Mouse (Mus musculus) ES-Bruce4 (cell line): ENCODE measurements at regions not wholly inside any gene's neighbourhood (a gene's known extent, or its start where the extent isn't known, plus 50 kb on each side); places are given as distances from the start of the nearest gene placed in this dataset.

ENCODE experiments used
- H3K27ac ChIP-seq: 2 replicates; pipeline ENCODE4 v1.5.1; 2012; ENCODE audit warnings: low read length, inconsistent platforms; ENCODE audit not compliant: insufficient read depth
- H3K27me3 ChIP-seq: 2 replicates; pipeline ENCODE4 v1.6.1; 2012; ENCODE audit warnings: mild to moderate bottlenecking, low read length, inconsistent platforms; ENCODE audit not compliant: control insufficient read depth, poor library complexity, insufficient read depth, severe bottlenecking
- H3K36me3 ChIP-seq: 2 replicates; pipeline ENCODE4 v1.6.1; 2012; ENCODE audit warnings: inconsistent platforms, mild to moderate bottlenecking, low read length, moderate library complexity; ENCODE audit not compliant: control insufficient read depth, poor library complexity, insufficient read depth, severe bottlenecking
- H3K4me1 ChIP-seq: one replicate; pipeline ENCODE4 v1.8.1; 2011; ENCODE audit warnings: low read length; ENCODE audit not compliant: control insufficient read depth, insufficient read depth
- H3K4me3 ChIP-seq: 2 replicates; pipeline ENCODE4 v1.5.1; 2011; ENCODE audit warnings: low read depth, mild to moderate bottlenecking, low read length
- H3K9ac ChIP-seq: 2 replicates; pipeline ENCODE4 v1.6.1; 2012; ENCODE audit warnings: low read depth, mild to moderate bottlenecking, inconsistent platforms; ENCODE audit not compliant: poor library complexity, severe bottlenecking
- H3K9me3 ChIP-seq: replicated peaks from 2 replicates; pipeline ENCODE4 v1.6.1; 2012; ENCODE audit warnings: mild to moderate bottlenecking, low read length, inconsistent platforms; ENCODE audit not compliant: control insufficient read depth, poor library complexity, insufficient read depth, severe bottlenecking
- CTCF ChIP-seq: IDR thresholded peaks from one replicate; pipeline ENCODE4 v1.8.1; 2011; ENCODE audit warnings: low read depth, low read length
- EP300 ChIP-seq: IDR thresholded peaks from 2 replicates; pipeline ENCODE4 v1.6.1; 2011; ENCODE audit warnings: low read depth, low read length; ENCODE audit not compliant: insufficient read depth
- POLR2A ChIP-seq: IDR thresholded peaks from one replicate; pipeline ENCODE4 v1.8.1; 2011; ENCODE audit warnings: low read length; ENCODE audit not compliant: insufficient read depth

DNA sequence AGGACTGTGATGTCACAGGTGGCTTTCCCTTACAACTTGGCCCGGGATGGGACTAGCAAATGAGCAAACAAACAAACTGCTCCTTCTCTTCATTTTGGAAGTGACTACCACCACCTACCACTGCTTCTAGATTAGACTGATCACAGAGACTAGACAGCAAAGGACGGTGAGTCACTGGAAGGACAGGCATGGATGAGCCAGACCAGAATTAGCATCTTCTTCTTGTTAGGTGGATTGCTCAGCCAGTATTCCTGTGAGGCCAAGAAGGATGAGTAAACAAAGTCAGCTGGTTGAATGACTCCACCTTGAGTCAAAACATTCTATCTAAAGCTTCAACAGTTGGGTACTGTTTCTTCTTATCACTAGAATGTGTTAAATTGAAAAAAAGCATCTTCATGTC is 385.1 kb upstream of the Mon1b start:
- no peaks in the 10 kb centered on the region for H3K36me3 ChIP-seq
- no peaks in the 10 kb centered on the region for H3K9me3 ChIP-seq
- no peaks in the 10 kb centered on the region for H3K27me3 ChIP-seq
- H3K9ac ChIP-seq, result no peak overlapping the region
- no peak overlapping the region for H3K4me3 ChIP-seq
- TF ChIP-seq POLR2A, result no peak
- TF ChIP-seq CTCF, result no peak
- no peak for TF ChIP-seq EP300
- H3K27ac ChIP-seq, result no peak overlapping the region
- no peaks in the 10 kb centered on the region for H3K4me1 ChIP-seq

DNA sequence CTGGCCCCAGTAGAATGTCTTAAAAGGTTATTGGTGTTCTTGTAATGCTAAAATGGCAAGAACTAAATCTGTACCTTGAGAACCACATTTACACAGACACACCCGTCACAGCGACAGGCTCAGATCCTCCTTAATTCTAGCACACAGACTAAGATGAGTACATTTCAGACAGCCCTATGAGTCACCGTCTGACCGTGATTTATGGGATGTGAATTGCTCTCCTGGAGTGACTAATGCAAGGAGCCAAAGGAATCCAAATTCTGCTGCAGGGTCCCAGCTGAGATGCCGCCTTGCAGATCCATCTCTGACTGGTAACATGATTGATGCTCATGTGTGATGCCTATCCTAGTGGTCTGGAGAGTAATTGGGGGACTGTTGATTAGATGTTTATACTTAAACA is 381.3 kb upstream of the Mon1b start:
- H3K4me1 ChIP-seq, result no peaks in the 10 kb centered on the region
- H3K27ac ChIP-seq, result no peak overlapping the region
- H3K9me3 ChIP-seq, result no peaks in the 10 kb centered on the region
- H3K27me3 ChIP-seq, result no peaks in the 10 kb centered on the region
- no peaks in the 10 kb centered on the region for H3K36me3 ChIP-seq
- H3K9ac ChIP-seq, result no peak overlapping the region
- H3K4me3 ChIP-seq, result no peak overlapping the region
- TF ChIP-seq EP300 (no peak), POLR2A (no peak), CTCF (no peak)

DNA sequence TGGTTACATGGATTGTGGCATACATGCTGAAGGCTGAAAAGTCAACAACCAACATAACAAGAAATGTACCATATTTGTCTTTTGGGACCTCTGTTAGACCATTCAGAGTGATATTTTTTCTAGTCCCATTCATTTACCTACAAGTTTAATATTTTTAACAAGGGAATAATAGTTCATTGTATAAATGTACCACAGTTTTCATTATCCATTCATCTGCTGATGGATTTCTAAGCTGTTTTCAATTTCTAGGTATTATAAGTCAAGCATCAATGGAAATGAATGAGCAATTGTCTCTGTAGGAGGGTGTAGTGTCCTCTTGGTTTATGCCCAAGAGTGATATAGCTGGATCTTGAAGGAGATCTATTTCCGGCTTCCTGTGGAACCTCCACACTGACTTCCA is 375.9 kb upstream of the Mon1b start:
- Histone ChIP-seq H3K4me3 (no peak overlapping the region), H3K9ac (no peak overlapping the region), H3K4me1 (no peaks in the 10 kb centered on the region), H3K27me3 (no peaks in the 10 kb centered on the region), H3K9me3 (no peaks in the 10 kb centered on the region), H3K27ac (no peak overlapping the region), H3K36me3 (no peaks in the 10 kb centered on the region)
- no peak for TF ChIP-seq POLR2A
- no peak for TF ChIP-seq EP300
- no peak for TF ChIP-seq CTCF

DNA sequence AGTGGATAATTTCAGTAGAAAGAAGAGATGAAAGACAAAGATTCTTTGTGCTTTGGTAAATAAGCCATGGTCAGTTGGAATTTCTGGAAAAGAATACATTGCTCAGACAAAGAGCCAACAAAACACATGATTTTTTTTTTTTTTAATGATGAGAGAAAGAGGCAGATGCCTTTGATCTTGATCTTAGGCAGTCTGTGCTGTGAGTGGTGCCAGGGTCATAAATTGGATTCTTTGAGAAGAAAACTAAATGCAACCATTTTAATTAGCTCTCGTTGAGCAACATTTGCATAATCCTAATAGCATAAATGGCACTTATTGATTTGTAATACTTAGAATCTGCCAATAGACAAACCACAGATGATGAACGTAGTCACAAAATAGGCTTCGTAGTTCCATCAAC is 372.1 kb upstream of the Mon1b start:
- H3K36me3 ChIP-seq, result no peaks in the 10 kb centered on the region
- no peak overlapping the region for H3K4me3 ChIP-seq
- H3K9ac ChIP-seq, result no peak overlapping the region
- H3K27me3 ChIP-seq, result no peaks in the 10 kb centered on the region
- no peaks in the 10 kb centered on the region for H3K4me1 ChIP-seq
- H3K27ac ChIP-seq, result no peak overlapping the region
- no peaks in the 10 kb centered on the region for H3K9me3 ChIP-seq
- TF ChIP-seq EP300 (no peak), CTCF (no peak), POLR2A (no peak)

DNA sequence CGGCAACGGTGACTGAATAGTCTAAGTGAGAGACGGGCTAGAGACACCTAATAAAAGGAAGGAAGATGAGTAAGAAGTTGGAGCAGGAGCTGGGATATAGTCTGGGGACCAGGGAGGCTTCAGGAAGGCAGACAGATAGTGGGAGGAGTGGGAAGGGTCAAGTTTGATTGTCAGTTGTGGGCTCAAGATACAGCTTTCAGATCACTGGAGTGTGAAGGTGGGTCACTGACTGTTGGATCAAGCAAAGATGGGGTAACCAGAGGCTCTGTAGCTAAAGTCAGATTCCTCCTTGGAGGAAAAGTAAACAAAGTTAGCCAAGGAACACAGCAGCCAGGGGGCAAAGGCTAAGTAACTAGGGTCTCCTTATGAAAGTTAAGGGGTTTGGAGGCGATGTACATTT is 364.1 kb upstream of the Mon1b start:
- Histone ChIP-seq H3K4me3 (no peak overlapping the region), H3K9me3 (peaks cover 2% of the 10 kb centered on the region; the same call in 1 of the 2 replicates), H3K9ac (no peak overlapping the region), H3K27ac (no peak overlapping the region), H3K27me3 (no peaks in the 10 kb centered on the region), H3K36me3 (no peaks in the 10 kb centered on the region), H3K4me1 (no peaks in the 10 kb centered on the region)
- TF ChIP-seq POLR2A, result no peak
- TF ChIP-seq EP300, result no peak

DNA sequence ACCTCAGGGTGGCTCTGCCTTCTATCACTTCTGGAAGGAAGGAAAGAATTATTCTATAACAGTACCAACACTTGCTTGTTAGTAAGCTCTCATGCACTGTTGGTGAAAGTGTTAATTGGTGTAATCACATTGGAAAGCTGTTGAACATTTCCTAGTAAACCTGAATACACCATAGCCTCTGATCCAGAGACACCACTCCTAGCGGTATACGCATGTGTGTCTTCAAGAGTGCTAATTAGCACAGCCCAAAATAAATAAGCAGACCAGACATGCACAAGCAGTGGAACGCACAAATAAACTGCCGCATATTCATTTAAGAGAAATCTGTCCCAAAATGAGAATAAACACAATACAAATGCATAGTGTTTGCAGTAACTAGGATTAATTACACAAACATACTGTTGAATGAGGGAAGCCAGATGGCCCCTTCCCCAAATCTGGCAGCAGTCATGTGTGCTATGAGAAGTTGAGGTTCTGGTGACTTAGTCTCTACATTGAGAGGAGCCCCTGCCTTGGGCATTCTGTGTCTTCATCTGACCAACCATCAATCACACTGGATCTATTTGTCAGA is 335.0 kb upstream of the Mon1b start:
- Histone ChIP-seq H3K4me1 (no peaks in the 10 kb centered on the region), H3K9me3 (peaks cover 2% of the 10 kb centered on the region; the same call in 1 of the 2 replicates), H3K36me3 (no peaks in the 10 kb centered on the region), H3K27me3 (no peaks in the 10 kb centered on the region), H3K27ac (no peak overlapping the region), H3K9ac (no peak overlapping the region), H3K4me3 (no peak overlapping the region)
- TF ChIP-seq POLR2A (no peak), CTCF (no peak), EP300 (no peak)
